Mouse (Mus musculus): Measurements from ENCODE around the gene 1700025G04Rik. TPM values are rescaled to one million over a fixed set of nuclear protein-coding genes. Genes with fewer than 3 reads are reported as not detected.

The 1700025G04Rik gene
- polyA plus RNA-seq, 1 experiment = 17.4 TPM

- DNase-seq (ENCODE audit: low spot score) = no peak
Measured at GRCm38 (mm10) chr1:152076222-152076845, 13.6 kb downstream of the 1700025G04Rik start.

- no peak for DNase-seq (ENCODE audit: low spot score)
Measured at GRCm38 (mm10) chr1:152075725-152076124, 14.2 kb downstream of the 1700025G04Rik start.

- DNase-seq (ENCODE audit: low spot score) = no peak
Measured at GRCm38 (mm10) chr1:152070441-152070840, 19.5 kb downstream of the 1700025G04Rik start.

GRCm38 (mm10) chr1:152069745-152070144 lies 20.2 kb downstream of the 1700025G04Rik start:
- DNase-seq (ENCODE audit: low spot score) = no peak

- DNase-seq (ENCODE audit: low spot score) = no peak
Measured at GRCm38 (mm10) chr1:152067919-152068318, 22.0 kb downstream of the 1700025G04Rik start.

GRCm38 (mm10) chr1:152065527-152065926 lies 24.4 kb downstream of the 1700025G04Rik start:
- DNase-seq (ENCODE audit: low spot score) = no peak

- DNase-seq (ENCODE audit: low spot score) = no peak
Measured at GRCm38 (mm10) chr1:152063357-152064145, 26.4 kb downstream of the 1700025G04Rik start.

GRCm38 (mm10) chr1:152061745-152062144 lies 28.2 kb downstream of the 1700025G04Rik start:
- DNase-seq (ENCODE audit: low spot score) = no peak

- DNase-seq (ENCODE audit: low spot score) = no peak
Measured at GRCm38 (mm10) chr1:152060265-152060664, 29.7 kb downstream of the 1700025G04Rik start.

GRCm38 (mm10) chr1:152058776-152059175 lies 31.1 kb downstream of the 1700025G04Rik start:
- DNase-seq (ENCODE audit: low spot score) = no peak

GRCm38 (mm10) chr1:152053112-152053511 lies 36.8 kb downstream of the 1700025G04Rik start:
- DNase-seq (ENCODE audit: low spot score) = no peak

- peak; percentile 42 for DNase-seq (ENCODE audit: low spot score)
Measured at GRCm38 (mm10) chr1:152051858-152052257, 38.1 kb downstream of the 1700025G04Rik start.

- no peak for DNase-seq (ENCODE audit: low spot score)
Measured at GRCm38 (mm10) chr1:152050037-152050436, 39.9 kb downstream of the 1700025G04Rik start.

- DNase-seq (ENCODE audit: low spot score) = no peak
Measured at GRCm38 (mm10) chr1:152048291-152048690, 41.6 kb downstream of the 1700025G04Rik start.

GRCm38 (mm10) chr1:152047416-152047815 lies 42.5 kb downstream of the 1700025G04Rik start:
- DNase-seq (ENCODE audit: low spot score) = no peak

- DNase-seq (ENCODE audit: low spot score) = no peak
Measured at GRCm38 (mm10) chr1:152043453-152043852, 46.5 kb downstream of the 1700025G04Rik start.

GRCm38 (mm10) chr1:152042409-152042808 lies 47.5 kb downstream of the 1700025G04Rik start:
- DNase-seq (ENCODE audit: low spot score) = no peak

- DNase-seq (ENCODE audit: low spot score) = no peak
Measured at GRCm38 (mm10) chr1:152041005-152041404, 48.9 kb downstream of the 1700025G04Rik start.

- no peak for DNase-seq (ENCODE audit: low spot score)
Measured at GRCm38 (mm10) chr1:152040053-152040452, 49.9 kb downstream of the 1700025G04Rik start.

GRCm38 (mm10) chr1:152039588-152039987 lies 50.3 kb downstream of the 1700025G04Rik start:
- DNase-seq (ENCODE audit: low spot score) = no peak

GRCm38 (mm10) chr1:152038086-152038485 lies 51.8 kb downstream of the 1700025G04Rik start:
- DNase-seq (ENCODE audit: low spot score) = no peak

- no peak for DNase-seq (ENCODE audit: low spot score)
Measured at GRCm38 (mm10) chr1:152037589-152037988, 52.3 kb downstream of the 1700025G04Rik start.

GRCm38 (mm10) chr1:152034766-152035165 lies 55.2 kb downstream of the 1700025G04Rik start:
- DNase-seq (ENCODE audit: low spot score) = no peak
